Mouse (Mus musculus) kidney, postnatal 10 days (tissue): Measurements from ENCODE around the gene Hoxa10.

Experiments used
- DNase-seq: peaks from one replicate; pipeline ENCODE4 v3.0.0; 2021; ENCODE audit warnings: mixed read lengths

Hoxa10 gene

GRCm38 (mm10) chr6:52217459-52217768 lies 23.2 kb downstream of the Hoxa10 start:
- DNase-seq = peak; percentile 97

- peak; percentile 73 for DNase-seq
These were observed 23.8 kb downstream of the Hoxa10 start for GRCm38 (mm10) chr6:52216691-52217458.

GRCm38 (mm10) chr6:52215771-52216535 lies 24.7 kb downstream of the Hoxa10 start:
- DNase-seq = peak; percentile 66

GRCm38 (mm10) chr6:52215070-52215469 lies 25.6 kb downstream of the Hoxa10 start:
- DNase-seq = peak; percentile 39

GRCm38 (mm10) chr6:52214271-52214670 lies 26.4 kb downstream of the Hoxa10 start:
- peak; percentile 60 for DNase-seq

GRCm38 (mm10) chr6:52213119-52213986 lies 27.3 kb downstream of the Hoxa10 start, which contains the start of the genes Hoxa3 and Gm28308:
Gene Hoxa3 (minus strand): TSS chr6:52213336.
Gene Gm28308 (minus strand): TSS chr6:52213339.
- DNase-seq = peak; percentile 89

GRCm38 (mm10) chr6:52212556-52213118 lies 28.0 kb downstream of the Hoxa10 start:
- peak; percentile 79 for DNase-seq

- peak; percentile 59 for DNase-seq
These were observed 28.7 kb downstream of the Hoxa10 start for GRCm38 (mm10) chr6:52211961-52212360.

- DNase-seq = peak; percentile 94
These were observed 29.3 kb downstream of the Hoxa10 start for GRCm38 (mm10) chr6:52211170-52211935.

- DNase-seq = no peak
These were observed 31.0 kb downstream of the Hoxa10 start for GRCm38 (mm10) chr6:52209685-52210046.

GRCm38 (mm10) chr6:52208868-52209684 lies 31.6 kb downstream of the Hoxa10 start:
- peak; percentile 35 for DNase-seq

GRCm38 (mm10) chr6:52208072-52208867 lies 32.4 kb downstream of the Hoxa10 start, which contains the start of gene Hoxa6:
Gene Hoxa6 (minus strand): TSS chr6:52208722.
- DNase-seq = peak; percentile 89

GRCm38 (mm10) chr6:52207684-52207976 lies 33.0 kb downstream of the Hoxa10 start:
- DNase-seq = no peak

GRCm38 (mm10) chr6:52206882-52207683 lies 33.6 kb downstream of the Hoxa10 start:
- DNase-seq = peak; percentile 20

GRCm38 (mm10) chr6:52205638-52206621 lies 34.7 kb downstream of the Hoxa10 start:
- peak; percentile 56 for DNase-seq

GRCm38 (mm10) chr6:52205221-52205620 lies 35.4 kb downstream of the Hoxa10 start:
- DNase-seq = peak; percentile 32

- DNase-seq = peak; percentile 96
These were observed 36.5 kb downstream of the Hoxa10 start, which contains the start of gene Hoxa5 for GRCm38 (mm10) chr6:52204050-52204752. Gene Hoxa5 (minus strand): TSS chr6:52204587.
